Mouse (Mus musculus) megakaryocyte-erythroid progenitor cell, adult 5-6 weeks (primary cell): ENCODE results near the gene Slc8a3. TPM values are rescaled to one million over a fixed set of nuclear protein-coding genes. Genes with fewer than 3 reads are reported as not detected.

Experiments
- ATAC-seq: replicated peaks from 2 replicates; pipeline ENCODE4 v1.8.0; 2016; ENCODE audit warnings: mild to moderate bottlenecking, inconsistent platforms; ENCODE audit not compliant: severe bottlenecking, poor library complexity, low FRiP score, low TSS enrichment
- total RNA-seq, 2 experiments: library from RNA; stranded (forward) in 1 of 2; stranded (reverse) in 1 of 2; fragments of 200-1000, 215-1000 nt in 1 of 2; fragments of >200 nt in 1 of 2; fragmentation: Nextera tagmentation in 1 of 2; gene quantifications; 2 replicates each; pipeline ENCODE4 v1.2.3; 2014 to 2017

Slc8a3 gene
- total RNA-seq, 2 experiments from 2014 or later = not detected

DNA sequence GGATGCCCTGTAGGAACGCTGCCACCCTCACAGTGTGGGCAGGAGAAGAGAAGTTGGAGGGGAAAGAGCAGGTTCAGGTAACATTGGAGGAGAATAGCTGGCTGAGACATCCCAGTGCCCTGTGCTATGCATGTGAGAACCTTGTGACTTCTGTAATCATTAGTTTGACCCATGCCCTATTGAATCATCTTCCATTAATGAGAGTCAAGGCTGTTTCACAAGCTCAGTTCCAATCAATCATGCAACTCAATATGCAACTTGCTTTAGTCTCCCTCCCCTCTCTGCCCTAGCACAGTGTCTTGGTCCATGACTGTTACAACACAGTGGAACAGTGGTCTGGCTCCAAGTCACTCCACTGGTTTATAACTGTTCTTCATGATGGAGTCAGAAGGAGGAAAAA, 143.3 kb downstream of the Slc8a3 start:
- ATAC-seq = no peak

- no peak for ATAC-seq
Measured at GRCm38 (mm10) chr12:81188996-81189395, 144.0 kb downstream of the Slc8a3 start.

DNA sequence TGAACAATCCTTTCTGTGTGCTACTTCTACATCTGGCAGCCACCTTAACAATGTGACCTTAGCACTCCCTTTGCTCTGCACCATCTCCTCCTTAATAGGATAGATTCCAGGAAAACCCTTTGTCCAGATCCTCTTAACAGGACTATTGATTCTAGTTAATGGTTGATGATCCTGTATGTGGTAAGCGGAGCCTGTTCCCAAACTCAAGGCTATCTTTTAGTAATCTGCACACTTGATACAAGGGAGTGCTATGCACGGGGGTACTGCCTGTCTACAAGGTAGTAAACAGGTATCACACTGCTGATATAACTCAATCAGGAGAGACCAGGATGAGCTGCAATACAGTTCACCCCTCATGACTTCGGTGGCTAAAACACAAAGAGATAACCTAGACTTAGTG, 144.6 kb downstream of the Slc8a3 start:
- ATAC-seq = no peak

DNA sequence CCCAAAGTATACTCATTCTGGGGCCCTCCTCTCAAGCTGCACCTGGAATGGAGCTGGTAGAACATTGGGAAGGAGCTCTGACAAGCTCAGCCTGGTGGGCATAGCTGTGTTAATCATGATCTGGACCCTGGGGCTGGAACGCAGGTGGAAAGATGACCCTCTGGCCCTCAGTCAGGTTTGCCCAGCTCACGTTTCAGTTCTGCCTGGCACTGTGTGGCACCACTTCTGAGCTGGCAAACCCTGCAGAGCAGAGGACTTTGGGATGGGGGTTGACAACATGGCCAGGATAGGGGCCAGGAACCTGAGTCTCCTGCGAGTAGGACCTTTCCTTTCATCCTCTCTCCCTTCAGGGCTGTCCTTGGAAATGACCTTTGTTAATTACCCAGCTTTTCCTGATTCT, 146.3 kb downstream of the Slc8a3 start:
- ATAC-seq = no peak

DNA sequence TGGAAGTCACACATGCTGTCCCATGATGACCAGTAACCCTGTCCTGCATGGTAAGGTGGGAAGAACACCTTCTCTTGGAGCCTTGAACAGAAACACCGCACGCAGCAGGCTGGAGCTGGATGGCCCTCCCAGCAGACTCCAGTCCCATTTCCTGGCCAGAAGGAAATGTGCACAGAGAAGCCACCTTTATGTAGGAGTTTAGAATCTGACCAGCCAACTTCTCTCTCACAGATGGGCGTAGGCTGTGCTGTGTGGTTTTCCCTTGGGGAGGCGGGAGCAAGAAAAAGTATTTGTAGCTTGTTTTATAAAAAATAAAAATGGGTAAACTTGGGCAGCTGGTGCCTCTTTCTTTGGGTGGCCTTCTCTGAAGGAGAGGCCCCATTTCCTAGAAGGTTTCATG, 146.9 kb downstream of the Slc8a3 start:
- ATAC-seq = no peak

DNA sequence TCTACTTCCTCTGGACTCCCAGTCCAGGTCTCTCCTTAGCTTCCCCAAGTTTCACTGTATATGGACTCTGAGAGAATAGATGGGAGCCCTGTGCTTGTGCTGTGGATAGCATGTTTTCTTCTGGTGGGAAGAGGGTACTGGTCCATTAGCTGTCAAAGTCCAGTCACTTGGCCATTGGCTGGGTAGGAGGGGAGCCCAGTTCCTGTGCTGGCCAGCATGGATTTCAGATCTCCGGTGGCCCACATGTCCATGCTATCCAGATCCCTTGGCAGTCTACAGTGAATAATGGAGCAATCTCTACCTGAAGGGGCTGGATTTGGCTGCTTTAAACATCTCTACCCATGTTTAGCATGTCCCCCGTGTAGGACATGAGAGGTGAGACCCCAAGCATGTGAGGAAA, 148.0 kb downstream of the Slc8a3 start:
- ATAC-seq = no peak

GRCm38 (mm10) chr12:81182073-81182472, 150.9 kb downstream of the Slc8a3 start:
- ATAC-seq = 0 out of 2 replicates have a peak, but pooled peaks have one; percentile 67

- no peak for ATAC-seq
Measured at GRCm38 (mm10) chr12:81175252-81175651, 157.7 kb downstream of the Slc8a3 start.

GRCm38 (mm10) chr12:81173893-81174292, 159.1 kb downstream of the Slc8a3 start:
- ATAC-seq = no peak

- ATAC-seq = no peak
Measured at GRCm38 (mm10) chr12:81173011-81173410, 160.0 kb downstream of the Slc8a3 start.

DNA sequence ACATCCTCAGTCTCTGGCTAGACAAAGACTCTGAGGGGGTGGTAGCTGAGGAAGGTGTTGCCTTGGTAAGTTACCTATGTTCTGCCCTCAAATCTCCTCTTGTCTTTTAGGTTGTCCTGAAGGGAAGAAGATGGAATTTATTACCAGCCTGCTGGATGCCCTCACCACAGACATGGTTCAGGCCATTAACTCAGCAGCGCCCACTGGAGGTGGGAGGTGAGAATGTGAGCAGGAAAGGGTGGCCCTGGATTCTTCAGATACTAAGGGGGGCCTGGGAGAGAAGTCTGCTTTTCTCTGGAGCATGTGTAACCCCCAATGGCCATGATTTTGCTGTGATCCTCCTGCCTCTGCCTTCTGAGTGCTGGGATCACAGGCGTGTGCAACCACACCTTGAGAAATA, 162.9 kb downstream of the Slc8a3 start:
- no peak for ATAC-seq

DNA sequence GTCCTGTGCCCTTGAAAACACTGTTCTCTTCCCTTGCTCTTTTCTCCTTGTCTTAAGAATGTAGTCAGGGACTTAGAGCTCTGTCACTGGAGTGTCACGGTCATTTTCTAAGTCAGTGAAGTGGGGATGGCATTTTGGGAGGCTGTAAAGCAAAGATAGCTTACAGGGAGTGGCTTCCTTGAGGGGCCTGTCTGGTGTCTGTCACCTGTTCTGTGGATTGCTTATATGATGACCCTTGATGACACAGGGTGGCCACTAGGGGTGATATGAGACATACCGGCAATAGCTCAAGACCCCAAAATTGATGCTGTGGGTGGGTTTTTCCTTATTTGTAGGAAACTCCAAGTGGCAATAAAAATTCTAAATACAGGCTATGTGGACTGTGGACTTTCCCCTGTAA, 164.5 kb downstream of the Slc8a3 start:
- 0 out of 2 replicates have a peak, but pooled peaks have one; percentile 52 for ATAC-seq

GRCm38 (mm10) chr12:81168031-81168430, 164.9 kb downstream of the Slc8a3 start:
- ATAC-seq = no peak

DNA sequence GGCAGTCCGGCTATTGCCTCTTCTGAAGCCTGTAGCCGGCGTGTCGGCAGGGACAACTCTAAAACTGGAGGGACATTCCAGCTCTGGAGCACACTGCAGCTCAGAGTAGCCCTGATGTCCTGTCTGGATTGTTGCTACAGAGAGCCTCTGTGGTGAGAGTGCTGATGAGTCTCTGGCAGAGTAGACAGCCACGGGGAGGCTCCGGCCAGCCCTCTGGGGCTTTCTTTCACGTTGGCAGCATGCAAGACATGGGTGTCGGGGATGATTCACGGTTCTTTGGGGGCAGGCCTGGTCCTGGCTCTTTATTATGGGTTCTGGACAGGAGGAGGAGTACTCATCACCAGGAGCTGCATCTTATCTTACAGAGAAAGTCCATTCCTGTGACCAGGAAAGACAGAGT, 165.8 kb downstream of the Slc8a3 start:
- ATAC-seq = no peak

- ATAC-seq = no peak
Measured at GRCm38 (mm10) chr12:81166615-81167014, 166.4 kb downstream of the Slc8a3 start.

DNA sequence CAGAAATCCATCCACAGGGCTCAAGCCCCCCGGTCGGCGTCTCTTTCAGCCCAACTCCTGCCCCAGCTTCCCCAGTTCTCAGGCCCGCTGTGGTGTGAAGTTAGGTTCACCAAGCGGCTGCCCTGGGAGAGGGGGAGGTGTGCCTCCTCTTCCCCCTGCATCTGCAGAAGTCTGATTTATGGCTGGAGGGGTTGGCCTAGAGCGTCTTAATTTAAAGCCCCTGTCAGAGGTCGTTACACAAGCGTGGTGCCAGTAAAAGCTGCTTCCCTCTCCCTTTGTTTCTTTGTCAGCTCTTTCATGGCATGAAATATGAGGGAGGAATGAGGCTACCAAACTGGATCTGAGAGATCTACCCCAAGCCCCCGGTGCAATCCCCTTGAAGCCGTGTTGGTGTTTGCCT, 166.9 kb downstream of the Slc8a3 start:
- ATAC-seq = no peak

DNA sequence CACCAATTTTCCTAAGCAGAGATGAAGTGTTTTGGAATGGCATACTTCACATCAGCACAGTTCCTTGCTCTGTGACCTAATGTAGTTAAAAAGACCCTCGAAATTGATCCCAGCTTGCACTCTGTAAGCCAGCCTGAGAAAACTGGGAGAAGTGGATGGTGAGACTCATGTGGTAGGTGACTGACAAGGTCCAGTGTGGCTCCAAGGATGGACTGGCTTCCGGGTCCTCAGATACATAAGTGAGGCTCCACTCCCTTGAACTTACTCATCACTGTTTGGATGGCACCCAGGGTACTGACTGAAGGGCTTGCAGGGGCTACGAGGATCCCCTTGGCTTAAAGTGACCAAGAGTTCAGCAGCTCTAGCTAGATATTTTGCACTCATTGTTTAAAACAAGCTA, 169.4 kb downstream of the Slc8a3 start:
- ATAC-seq = no peak

- ATAC-seq = no peak
Measured at GRCm38 (mm10) chr12:81163131-81163530, 169.8 kb downstream of the Slc8a3 start.

- no peak for ATAC-seq
Measured at GRCm38 (mm10) chr12:81161282-81161681, 171.7 kb downstream of the Slc8a3 start.

GRCm38 (mm10) chr12:81160831-81161230, 172.1 kb downstream of the Slc8a3 start:
- ATAC-seq = no peak

- no peak for ATAC-seq
Measured at GRCm38 (mm10) chr12:81160425-81160824, 172.6 kb downstream of the Slc8a3 start.

DNA sequence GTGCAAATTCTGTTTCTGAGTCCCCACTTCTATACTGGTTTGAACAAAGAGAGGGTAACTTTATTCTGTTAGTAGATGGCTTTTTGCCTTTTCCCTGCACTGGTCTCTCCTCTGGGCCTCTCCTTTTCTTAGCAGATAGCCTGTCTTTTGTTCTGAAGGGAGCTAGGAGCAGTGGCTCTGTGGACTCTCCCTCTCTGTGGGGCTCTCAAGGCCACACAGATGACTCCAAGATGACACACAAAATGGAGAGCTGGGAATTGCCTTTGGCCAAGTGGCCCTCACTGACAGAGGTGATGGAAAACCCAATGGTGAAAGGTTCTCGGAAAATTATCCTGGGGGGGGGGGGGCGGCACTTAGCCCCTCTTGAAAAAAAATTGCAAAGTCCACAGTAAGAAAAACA, 173.0 kb downstream of the Slc8a3 start:
- no peak for ATAC-seq
